Mouse (Mus musculus): Measurements from ENCODE around the gene Gucy1b1.

Gucy1b1 gene

GRCm38 (mm10) chr3:82036262-82037044 lies 38.0 kb downstream of the Gucy1b1 start:
- no peak for DNase-seq (ENCODE audit: low spot score in 2 of 2)

- DNase-seq (ENCODE audit: low spot score in 2 of 2) = no peak
Measured at GRCm38 (mm10) chr3:82030008-82030748, 44.3 kb downstream of the Gucy1b1 start.

DNA sequence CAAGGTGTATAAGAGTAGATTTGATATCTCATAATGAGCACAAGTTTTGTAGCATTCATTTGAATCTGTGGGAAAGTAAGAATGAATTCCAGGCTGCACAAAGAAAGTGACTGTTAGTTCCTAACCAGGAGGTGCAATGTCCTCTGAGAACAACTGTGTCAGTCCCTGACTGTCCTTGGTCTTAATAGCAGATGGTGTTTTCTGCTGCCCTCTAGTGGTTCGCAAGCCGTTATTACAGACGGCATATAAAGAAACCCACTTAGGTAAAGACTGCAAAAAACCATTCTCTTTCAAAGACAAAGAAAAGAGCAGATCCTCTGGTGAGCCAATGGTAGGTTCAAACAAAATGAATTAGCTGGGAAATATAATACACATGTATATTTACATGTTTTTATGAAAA lies 45.3 kb downstream of the Gucy1b1 start:
- peak in 1 of 2 experiments; percentile 7 for DNase-seq (ENCODE audit: low spot score in 2 of 2)

- DNase-seq (ENCODE audit: low spot score in 2 of 2) = no peak
Measured at GRCm38 (mm10) chr3:82027286-82027685, 47.2 kb downstream of the Gucy1b1 start.

DNA sequence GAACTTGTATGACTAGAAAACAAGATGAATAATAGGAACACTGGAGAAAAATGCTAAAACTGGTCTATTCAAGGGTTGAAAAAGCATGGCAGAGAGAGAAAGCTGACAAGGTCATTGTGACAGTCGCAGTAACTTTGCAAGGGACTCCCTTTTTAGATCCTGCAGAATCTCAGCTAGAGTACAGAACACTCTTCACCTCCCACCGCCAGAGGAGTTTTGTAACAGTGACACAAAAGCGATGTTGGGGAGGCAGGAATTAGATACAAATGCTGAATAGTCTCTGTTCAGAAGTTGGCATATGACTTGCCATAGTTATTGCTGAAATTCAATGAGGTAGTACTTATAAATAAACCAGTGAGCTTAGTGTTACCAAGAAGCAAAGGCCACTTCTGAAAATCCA lies 51.4 kb downstream of the Gucy1b1 start:
- DNase-seq (ENCODE audit: low spot score in 2 of 2) = no peak

DNA sequence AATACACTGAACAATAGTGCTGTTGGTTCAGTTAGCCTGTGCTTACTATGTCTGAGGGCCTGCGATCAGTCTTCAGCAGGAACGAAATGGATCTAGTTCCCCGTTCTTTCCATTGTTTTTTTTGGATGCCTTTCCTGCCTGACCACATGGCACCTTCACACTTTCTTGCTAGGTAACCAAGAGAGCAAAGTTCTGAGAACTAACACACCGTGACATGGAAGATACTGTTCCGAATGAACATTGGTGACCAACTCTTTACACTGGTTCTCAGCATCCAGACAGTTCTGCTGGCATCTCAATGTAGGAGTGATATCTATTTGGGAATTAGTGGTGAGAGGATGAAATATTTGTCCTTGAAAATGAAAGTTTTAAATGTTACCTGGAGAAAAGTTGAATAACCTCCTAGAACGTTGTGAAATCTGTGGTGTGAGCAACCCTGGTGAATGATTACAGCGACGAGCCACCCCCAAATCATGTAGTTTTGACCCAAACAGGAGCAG lies 52.0 kb downstream of the Gucy1b1 start:
- DNase-seq (ENCODE audit: low spot score in 2 of 2) = no peak

- no peak for DNase-seq (ENCODE audit: low spot score in 2 of 2)
Measured at GRCm38 (mm10) chr3:82014148-82014703, 60.3 kb downstream of the Gucy1b1 start.

DNA sequence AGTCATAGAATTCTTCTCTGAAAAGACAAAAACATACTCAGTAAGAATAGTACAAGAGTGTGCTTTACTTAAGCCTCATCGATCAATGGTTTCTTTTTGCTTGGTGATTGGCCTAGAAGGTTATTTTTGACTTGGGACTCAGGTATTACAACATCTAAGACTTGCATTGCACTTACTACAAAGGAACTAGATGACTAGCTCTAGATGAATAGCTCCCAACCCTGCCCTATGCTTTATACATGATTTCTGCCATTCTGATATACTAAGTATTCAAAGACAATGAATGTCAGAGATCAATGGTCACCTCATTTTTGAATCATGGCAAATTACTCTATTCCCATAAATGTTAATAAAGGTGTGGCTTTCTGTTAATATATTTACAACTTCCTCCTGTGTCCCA lies 67.5 kb downstream of the Gucy1b1 start:
- no peak for DNase-seq (ENCODE audit: low spot score in 2 of 2)

DNA sequence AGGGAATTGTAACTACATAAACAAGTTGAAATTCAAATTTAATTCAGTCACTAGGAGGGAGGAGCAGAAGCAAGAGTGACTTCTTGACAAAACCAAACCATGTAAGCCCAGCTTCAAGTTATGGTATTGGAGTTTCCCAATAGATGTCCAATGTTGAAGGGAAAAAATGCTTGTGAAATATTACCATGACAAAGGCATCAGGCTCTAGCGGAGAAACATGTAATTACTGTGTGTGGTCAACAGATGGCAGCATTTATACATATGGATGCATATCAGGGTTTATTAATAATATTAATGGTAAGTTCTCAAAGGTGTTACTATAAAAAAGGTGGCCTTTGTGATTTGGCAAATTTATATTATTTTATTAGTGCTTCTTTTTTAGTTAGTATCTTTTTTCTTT lies 78.5 kb downstream of the Gucy1b1 start:
- peak in 1 of 2 experiments; percentile 5 for DNase-seq (ENCODE audit: low spot score in 2 of 2)

DNA sequence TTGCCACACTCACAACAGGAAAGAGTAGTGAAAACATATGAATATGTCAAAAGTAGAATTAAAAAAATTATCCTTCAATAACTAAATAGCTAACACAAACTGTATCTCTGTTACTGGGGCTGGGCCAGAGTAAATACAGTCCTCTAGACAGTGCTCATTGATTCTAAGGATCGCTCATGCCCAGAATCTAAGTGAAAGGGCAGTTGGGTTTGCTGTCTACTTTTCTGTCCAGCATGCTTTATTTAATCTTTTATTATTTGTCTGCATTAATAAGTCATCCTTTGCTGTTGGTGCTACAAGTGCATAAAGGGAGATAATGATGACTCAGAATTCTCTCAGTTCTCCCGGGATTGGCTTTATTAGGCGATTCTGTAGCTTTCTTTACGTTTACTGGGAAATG lies 79.1 kb downstream of the Gucy1b1 start:
- no peak for DNase-seq (ENCODE audit: low spot score in 2 of 2)

DNA sequence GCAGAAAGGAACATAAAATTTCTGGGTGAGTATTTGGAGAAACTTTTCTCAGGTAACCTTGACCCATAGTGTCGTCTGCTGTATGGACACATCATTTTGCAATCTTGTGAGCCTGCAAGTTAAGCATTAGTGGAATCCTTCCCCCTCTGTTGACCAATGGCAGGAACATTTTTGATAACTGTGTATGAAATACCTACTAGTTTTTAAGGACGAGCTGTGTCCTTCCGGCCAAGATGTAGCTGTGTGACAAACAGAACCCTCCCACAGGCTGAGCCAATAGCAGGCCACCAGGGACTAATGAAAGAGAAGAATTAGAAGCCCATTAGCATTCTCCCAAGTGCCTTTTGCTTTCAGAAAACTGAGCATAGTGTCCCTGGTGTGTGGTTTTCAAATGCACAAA lies 84.0 kb downstream of the Gucy1b1 start:
- no peak for DNase-seq (ENCODE audit: low spot score in 2 of 2)

DNA sequence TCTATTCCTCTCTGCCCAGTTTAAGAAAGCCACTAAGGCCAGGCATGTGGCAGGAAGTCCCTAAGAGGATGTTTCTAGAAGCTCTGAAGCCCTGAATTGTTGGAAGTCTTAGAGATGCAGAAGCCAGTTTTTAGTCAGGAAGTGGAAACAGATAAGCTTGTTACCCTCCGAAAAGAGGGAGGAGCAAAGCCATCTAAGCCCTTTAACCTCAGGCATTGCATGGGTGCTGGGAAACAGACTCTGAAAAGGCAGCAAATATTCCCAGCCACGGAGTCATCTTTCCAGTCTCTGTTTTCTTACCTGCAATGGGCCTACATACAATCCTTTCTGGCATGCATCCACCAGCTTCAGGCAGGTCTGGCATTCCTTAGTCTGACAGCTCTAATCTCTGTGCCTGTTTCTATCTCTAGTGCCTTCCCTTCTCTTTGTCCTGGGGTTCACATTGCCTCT lies 84.8 kb downstream of the Gucy1b1 start:
- DNase-seq (ENCODE audit: low spot score in 2 of 2) = no peak

DNA sequence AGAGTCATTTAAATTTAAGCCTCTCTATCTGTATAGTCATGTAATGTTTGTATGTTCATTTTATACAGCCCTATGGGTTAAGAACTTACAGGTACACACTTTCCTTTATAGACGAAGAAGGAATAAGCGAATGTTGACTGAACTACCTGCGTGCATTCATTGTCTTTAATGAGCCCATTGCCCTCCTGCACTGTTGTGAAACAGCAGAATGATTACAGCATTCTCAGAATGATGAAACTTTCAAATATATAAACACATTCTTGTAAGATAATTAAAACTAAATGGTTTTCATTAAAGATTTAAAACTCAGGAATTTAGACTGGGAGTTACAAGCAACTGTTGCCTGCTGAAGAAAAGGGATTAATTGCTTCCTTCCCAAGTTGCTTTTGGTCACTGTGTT lies 86.9 kb downstream of the Gucy1b1 start:
- DNase-seq (ENCODE audit: low spot score in 2 of 2) = no peak

DNA sequence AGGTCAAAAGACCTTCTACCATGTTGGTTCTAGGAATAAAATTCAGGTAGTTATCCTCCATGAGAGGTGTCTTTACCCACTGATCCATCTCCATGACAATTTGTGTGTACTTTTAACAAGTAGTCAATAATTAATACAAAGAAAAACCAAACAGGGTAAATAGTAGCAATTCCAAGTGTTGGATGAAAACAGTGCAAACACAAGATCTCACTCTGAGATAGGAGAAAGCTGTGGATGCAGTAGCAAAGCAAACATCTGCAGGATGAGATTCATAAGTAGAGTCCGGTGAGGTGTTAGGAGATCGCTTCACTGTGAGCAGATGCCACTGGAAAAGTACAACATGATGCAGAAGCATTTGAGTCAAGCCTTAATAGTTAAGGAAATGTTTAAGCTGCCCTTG lies 88.4 kb downstream of the Gucy1b1 start:
- DNase-seq (ENCODE audit: low spot score in 2 of 2) = no peak

- no peak for DNase-seq (ENCODE audit: low spot score in 2 of 2)
Measured at GRCm38 (mm10) chr3:81985100-81985499, 89.4 kb downstream of the Gucy1b1 start.

DNA sequence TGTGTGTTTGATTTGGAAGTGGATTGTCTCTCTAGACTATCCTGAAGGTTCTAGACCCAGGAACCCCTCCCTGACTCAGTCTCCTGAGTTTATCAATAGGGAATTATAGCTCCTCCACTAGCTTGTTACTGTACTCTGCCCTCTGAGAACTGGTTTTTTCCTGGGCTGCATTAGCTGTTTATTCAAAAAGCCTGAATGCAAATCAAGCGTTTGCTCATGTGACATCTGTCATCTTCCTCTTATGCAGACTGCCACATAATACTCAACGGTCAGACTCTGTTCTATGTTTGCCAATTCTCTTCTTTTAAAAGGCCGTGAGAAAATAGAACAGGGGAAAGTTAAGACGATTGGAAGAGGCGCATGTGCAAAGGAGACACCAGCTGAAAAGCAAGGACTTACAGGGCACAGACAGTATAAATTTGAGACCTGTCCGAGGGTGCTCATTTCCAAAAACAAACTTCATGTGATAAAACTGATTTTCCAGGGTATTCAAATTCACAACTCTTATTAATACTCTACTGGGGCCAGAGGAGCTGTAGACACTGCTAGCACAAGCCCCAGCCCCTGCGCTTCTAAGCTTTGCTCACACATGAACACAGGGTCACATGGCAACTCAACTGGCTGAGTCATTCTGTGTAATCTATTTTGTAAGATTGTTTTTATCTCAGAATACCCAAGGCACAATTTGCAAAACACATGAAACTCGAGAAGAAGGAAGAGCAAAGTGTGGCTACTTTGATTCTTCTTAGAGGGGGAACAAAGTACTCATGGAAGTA lies 91.2 kb downstream of the Gucy1b1 start:
- peak; percentile 8 to 46 for DNase-seq (ENCODE audit: low spot score in 2 of 2)

Data from urinary bladder, postnatal 36 days (tissue).